Mouse (Mus musculus): ENCODE results near the gene Trappc2l. TPM values are rescaled to one million over a fixed set of nuclear protein-coding genes. Genes with fewer than 3 reads are reported as not detected.
A peak's percentile ranks its signal among the peaks of the same experiment; 100 is the strongest.

Trappc2l gene
- polyA plus RNA-seq, 1 experiment from 2014 or later = 45.4 TPM

GRCm38 (mm10) chr8:122665667-122666316 lies 54.4 kb downstream of the Trappc2l start:
- Histone ChIP-seq H3K4me3 (ENCODE audit: low read depth, low read length) (no peak overlapping the region), H3K36me3 (ENCODE audit: control insufficient read depth, insufficient read depth, low read length) (no peaks in the 10 kb centered on the region), H3K27me3 (ENCODE audit: control insufficient read depth, insufficient read depth, low read length) (no peaks in the 10 kb centered on the region), H3K9me3 (ENCODE audit: control insufficient read depth, low read length) (no peaks in the 10 kb centered on the region), H3K4me1 (ENCODE audit: control insufficient read depth, insufficient read depth, low read length) (peaks cover 69% of the 10 kb centered on the region), H3K4me2 (ENCODE audit: low read depth, severe bottlenecking) (no peak overlapping the region), H3K9ac (ENCODE audit: low read length) (no peak overlapping the region), H3K27ac (replicated peaks; ENCODE audit: low read depth, low read length) (peak overlapping the region; percentile 60)
- ATAC-seq (ENCODE audit: insufficient number of reproducible peaks, low FRiP score, low TSS enrichment, low read depth) (no peak), DNase-seq (ENCODE audit: low spot score) (peak; percentile 55)
- 51% methylated on average over 12 of the region's 14 CpGs for whole genome bisulfite sequencing

Small RNA genes lying within 50 kb of the gene (microRNA-seq; reads per million reads assigned to microRNA genes)
- not detected for gene Mir6396

Other genes with a start within 250 kb of the Trappc2l start
- 45.8 and 52.6 TPM in 2 replicates for gene Zc3h18, start 235.0 kb upstream of the Trappc2l start, polyA plus RNA-seq (2014; fragmentation: Nextera tagmentation; extraction: Ambion mirVana)
- gene Il17c, start 189.6 kb upstream of the Trappc2l start, polyA plus RNA-seq (2014; fragmentation: Nextera tagmentation; extraction: Ambion mirVana) = not detected in 2 replicates
- 80.2 and 82.4 TPM in 2 replicates for gene Cyba, start 178.7 kb upstream of the Trappc2l start, polyA plus RNA-seq (2014; fragmentation: Nextera tagmentation; extraction: Ambion mirVana)
- gene Mvd, start 168.2 kb upstream of the Trappc2l start, polyA plus RNA-seq (2014; fragmentation: Nextera tagmentation; extraction: Ambion mirVana) = 51.3 and 51.9 TPM in 2 replicates
- not detected in 2 replicates for gene Snai3, start 150.9 kb upstream of the Trappc2l start, polyA plus RNA-seq (2014; fragmentation: Nextera tagmentation; extraction: Ambion mirVana)
- gene Rnf166, start 135.6 kb upstream of the Trappc2l start, polyA plus RNA-seq (2014; fragmentation: Nextera tagmentation; extraction: Ambion mirVana) = 35.3 and 36.8 TPM in 2 replicates
- gene Ctu2, start 135.5 kb upstream of the Trappc2l start, polyA plus RNA-seq (2014; fragmentation: Nextera tagmentation; extraction: Ambion mirVana) = 80.7 and 81.3 TPM in 2 replicates
- 6.2 and 7.2 TPM in 2 replicates for gene Piezo1, start 60.3 kb upstream of the Trappc2l start, polyA plus RNA-seq (2014; fragmentation: Nextera tagmentation; extraction: Ambion mirVana)
- 46.4 and 51.7 TPM in 2 replicates for gene Cdt1, start 43.6 kb upstream of the Trappc2l start, polyA plus RNA-seq (2014; fragmentation: Nextera tagmentation; extraction: Ambion mirVana)
- gene Aprt, start 34.7 kb upstream of the Trappc2l start, polyA plus RNA-seq (2014; fragmentation: Nextera tagmentation; extraction: Ambion mirVana) = 271 and 284 TPM in 2 replicates
- gene Galns, start 177 bp upstream of the Trappc2l start, polyA plus RNA-seq (2014; fragmentation: Nextera tagmentation; extraction: Ambion mirVana) = 5.2 and 5.5 TPM in 2 replicates
- not detected in 2 replicates for gene Pabpn1l, start 11.1 kb downstream of the Trappc2l start, polyA plus RNA-seq (2014; fragmentation: Nextera tagmentation; extraction: Ambion mirVana)
- gene Cbfa2t3, start 87.5 kb downstream of the Trappc2l start, polyA plus RNA-seq (2014; fragmentation: Nextera tagmentation; extraction: Ambion mirVana) = 3.3 and 4.5 TPM in 2 replicates
- 16.1 and 17.9 TPM in 2 replicates for gene Acsf3, start 163.8 kb downstream of the Trappc2l start, polyA plus RNA-seq (2014; fragmentation: Nextera tagmentation; extraction: Ambion mirVana)
- 6.8 and 7.6 TPM in 2 replicates for gene Cdh15, start 236.3 kb downstream of the Trappc2l start, polyA plus RNA-seq (2014; fragmentation: Nextera tagmentation; extraction: Ambion mirVana)